Mouse (Mus musculus): ENCODE measurements around the gene Adcy7. TPM values are rescaled to one million over a fixed set of nuclear protein-coding genes. Genes with fewer than 3 reads are reported as not detected.

The Adcy7 gene
- polyA plus RNA-seq, 1 experiment from 2014 or later: 2.5 TPM

GRCm38 (mm10) chr8:88283243-88284115 lies 11.3 kb downstream of the Adcy7 start:
- no peak for ATAC-seq (ENCODE audit: low FRiP score)
- no peak for DNase-seq (ENCODE audit: low spot score)
- no peaks in the 10 kb centered on the region for H3K36me3 ChIP-seq (ENCODE audit: control insufficient read depth, insufficient read depth, low read length)
- H3K4me1 ChIP-seq (replicated peaks; ENCODE audit: control insufficient read depth, insufficient read depth, low read length): no peaks in the 10 kb centered on the region
- no peak overlapping the region for H3K27ac ChIP-seq (ENCODE audit: low read depth, low read length)
- H3K4me3 ChIP-seq (ENCODE audit: low read depth, low read length): no peak overlapping the region
- 77% methylated on average over 13 of the region's 13 CpGs for WGBS
- no peaks in the 10 kb centered on the region for H3K9me3 ChIP-seq (ENCODE audit: control insufficient read depth, low read length)
- H3K27me3 ChIP-seq (ENCODE audit: control insufficient read depth, insufficient read depth, low read length): no peaks in the 10 kb centered on the region
- H3K4me2 ChIP-seq (replicated peaks; ENCODE audit: low read depth, low read length): no peak overlapping the region
- H3K9ac ChIP-seq (ENCODE audit: low read depth, low read length): no peak overlapping the region

GRCm38 (mm10) chr8:88284738-88285137 lies 12.5 kb downstream of the Adcy7 start:
- no peak for DNase-seq (ENCODE audit: low spot score)
- WGBS: 55% methylated on average over 7 of the region's 7 CpGs
- Histone ChIP-seq H3K36me3 (ENCODE audit: control insufficient read depth, insufficient read depth, low read length) (no peaks in the 10 kb centered on the region), H3K4me1 (replicated peaks; ENCODE audit: control insufficient read depth, insufficient read depth, low read length) (no peaks in the 10 kb centered on the region), H3K9me3 (ENCODE audit: control insufficient read depth, low read length) (no peaks in the 10 kb centered on the region), H3K4me3 (ENCODE audit: low read depth, low read length) (no peak overlapping the region), H3K27ac (ENCODE audit: low read depth, low read length) (no peak overlapping the region), H3K4me2 (replicated peaks; ENCODE audit: low read depth, low read length) (no peak overlapping the region), H3K9ac (ENCODE audit: low read depth, low read length) (no peak overlapping the region), H3K27me3 (ENCODE audit: control insufficient read depth, insufficient read depth, low read length) (no peaks in the 10 kb centered on the region)
- no peak for ATAC-seq (ENCODE audit: low FRiP score)

GRCm38 (mm10) chr8:88285469-88286356 lies 13.5 kb downstream of the Adcy7 start:
- no peak for ATAC-seq (ENCODE audit: low FRiP score)
- no peaks in the 10 kb centered on the region for H3K36me3 ChIP-seq (ENCODE audit: control insufficient read depth, insufficient read depth, low read length)

GRCm38 (mm10) chr8:88286421-88286960 lies 14.3 kb downstream of the Adcy7 start:
- no peaks in the 10 kb centered on the region for H3K27me3 ChIP-seq (ENCODE audit: control insufficient read depth, insufficient read depth, low read length)
- DNase-seq (ENCODE audit: low spot score): no peak

More at GRCm38 (mm10) chr8:88285469-88286356, 13.5 kb downstream of the Adcy7 start:
- Histone ChIP-seq H3K9me3 (ENCODE audit: control insufficient read depth, low read length) (no peaks in the 10 kb centered on the region), H3K27me3 (ENCODE audit: control insufficient read depth, insufficient read depth, low read length) (no peaks in the 10 kb centered on the region), H3K4me2 (replicated peaks; ENCODE audit: low read depth, low read length) (no peak overlapping the region), H3K27ac (ENCODE audit: low read depth, low read length) (no peak overlapping the region), H3K9ac (ENCODE audit: low read depth, low read length) (no peak overlapping the region), H3K4me3 (ENCODE audit: low read depth, low read length) (no peak overlapping the region), H3K4me1 (replicated peaks; ENCODE audit: control insufficient read depth, insufficient read depth, low read length) (no peaks in the 10 kb centered on the region)
- WGBS: 89% methylated on average over 8 of the region's 8 CpGs
- DNase-seq (ENCODE audit: low spot score): no peak

GRCm38 (mm10) chr8:88288622-88289242 lies 16.5 kb downstream of the Adcy7 start:
- no peak overlapping the region for H3K9ac ChIP-seq (ENCODE audit: low read depth, low read length)
- WGBS: 67% methylated on average over 12 of the region's 12 CpGs
- no peaks in the 10 kb centered on the region for H3K27me3 ChIP-seq (ENCODE audit: control insufficient read depth, insufficient read depth, low read length)
- no peaks in the 10 kb centered on the region for H3K4me1 ChIP-seq (replicated peaks; ENCODE audit: control insufficient read depth, insufficient read depth, low read length)
- ATAC-seq (ENCODE audit: low FRiP score) (no peak), DNase-seq (ENCODE audit: low spot score) (no peak)
- no peak overlapping the region for H3K4me2 ChIP-seq (replicated peaks; ENCODE audit: low read depth, low read length)
- H3K27ac ChIP-seq (ENCODE audit: low read depth, low read length): no peak overlapping the region
- H3K4me3 ChIP-seq (ENCODE audit: low read depth, low read length): no peak overlapping the region
- H3K36me3 ChIP-seq (ENCODE audit: control insufficient read depth, insufficient read depth, low read length): no peaks in the 10 kb centered on the region
- no peaks in the 10 kb centered on the region for H3K9me3 ChIP-seq (ENCODE audit: control insufficient read depth, low read length)

More at GRCm38 (mm10) chr8:88286421-88286960, 14.3 kb downstream of the Adcy7 start:
- 91% methylated on average over 14 of the region's 14 CpGs for WGBS
- Histone ChIP-seq H3K9ac (ENCODE audit: low read depth, low read length) (no peak overlapping the region), H3K27ac (ENCODE audit: low read depth, low read length) (no peak overlapping the region), H3K4me3 (ENCODE audit: low read depth, low read length) (no peak overlapping the region), H3K4me1 (replicated peaks; ENCODE audit: control insufficient read depth, insufficient read depth, low read length) (no peaks in the 10 kb centered on the region), H3K4me2 (replicated peaks; ENCODE audit: low read depth, low read length) (no peak overlapping the region), H3K36me3 (ENCODE audit: control insufficient read depth, insufficient read depth, low read length) (no peaks in the 10 kb centered on the region), H3K9me3 (ENCODE audit: control insufficient read depth, low read length) (no peaks in the 10 kb centered on the region)
- no peak for ATAC-seq (ENCODE audit: low FRiP score)

- DNase-seq (ENCODE audit: low spot score): no peak
- no peak overlapping the region for H3K4me2 ChIP-seq (replicated peaks; ENCODE audit: low read depth, low read length)
- no peaks in the 10 kb centered on the region for H3K4me1 ChIP-seq (replicated peaks; ENCODE audit: control insufficient read depth, insufficient read depth, low read length)
- H3K27ac ChIP-seq (ENCODE audit: low read depth, low read length): no peak overlapping the region
- 55% methylated on average over 1 of the region's 1 CpGs for WGBS
- no peaks in the 10 kb centered on the region for H3K36me3 ChIP-seq (ENCODE audit: control insufficient read depth, insufficient read depth, low read length)
- no peak overlapping the region for H3K9ac ChIP-seq (ENCODE audit: low read depth, low read length)
- no peak overlapping the region for H3K4me3 ChIP-seq (ENCODE audit: low read depth, low read length)
- H3K9me3 ChIP-seq (ENCODE audit: control insufficient read depth, low read length): no peaks in the 10 kb centered on the region
- H3K27me3 ChIP-seq (ENCODE audit: control insufficient read depth, insufficient read depth, low read length): no peaks in the 10 kb centered on the region
- ATAC-seq (ENCODE audit: low FRiP score): no peak
Observed at GRCm38 (mm10) chr8:88289901-88290300, 17.7 kb downstream of the Adcy7 start.

- ATAC-seq (ENCODE audit: low FRiP score) (no peak), DNase-seq (ENCODE audit: low spot score) (no peak)
- no peak overlapping the region for H3K9ac ChIP-seq (ENCODE audit: low read depth, low read length)
- H3K9me3 ChIP-seq (ENCODE audit: control insufficient read depth, low read length): no peaks in the 10 kb centered on the region
- no peak overlapping the region for H3K27ac ChIP-seq (ENCODE audit: low read depth, low read length)
- no peaks in the 10 kb centered on the region for H3K27me3 ChIP-seq (ENCODE audit: control insufficient read depth, insufficient read depth, low read length)
- H3K4me1 ChIP-seq (replicated peaks; ENCODE audit: control insufficient read depth, insufficient read depth, low read length): no peaks in the 10 kb centered on the region
- no peak overlapping the region for H3K4me2 ChIP-seq (replicated peaks; ENCODE audit: low read depth, low read length)
- no peak overlapping the region for H3K4me3 ChIP-seq (ENCODE audit: low read depth, low read length)
- H3K36me3 ChIP-seq (ENCODE audit: control insufficient read depth, insufficient read depth, low read length): no peaks in the 10 kb centered on the region
- 85% methylated on average over 13 of the region's 13 CpGs for WGBS
Observed at GRCm38 (mm10) chr8:88290326-88291304, 18.4 kb downstream of the Adcy7 start.

Data from hindbrain, embryonic 11.5 days (tissue).